Mouse (Mus musculus) thymus, adult 2 months (tissue): ENCODE results near the gene Taf8. TPM values are rescaled to one million over a fixed set of nuclear protein-coding genes. Genes with fewer than 3 reads are reported as not detected.
A peak's percentile ranks its signal among the peaks of the same experiment; 100 is the strongest.

ENCODE experiments used
- DNase-seq: peaks from one replicate; pipeline ENCODE4 v3.0.0; 2021
- H3K27ac ChIP-seq: fragments of 200-500 bp; 2 replicates; pipeline ENCODE4 v1.5.1; 2012; ENCODE audit warnings: low read length, control low read depth; ENCODE audit not compliant: control insufficient read depth, insufficient read depth
- H3K27me3 ChIP-seq: fragments of 200-500 bp; 2 replicates; pipeline ENCODE4 v1.6.1; 2012; ENCODE audit warnings: mild to moderate bottlenecking, low read length, moderate library complexity, mixed read lengths; ENCODE audit not compliant: control insufficient read depth, insufficient read depth
- H3K36me3 ChIP-seq: fragments of 200-500 bp; 2 replicates; pipeline ENCODE4 v1.6.1; 2012; ENCODE audit warnings: mild to moderate bottlenecking, low read length, moderate library complexity; ENCODE audit not compliant: control insufficient read depth, insufficient read depth
- H3K4me1 ChIP-seq: fragments of 200-500 bp; replicated peaks from 2 replicates; pipeline ENCODE4 v1.6.1; 2012; ENCODE audit warnings: low read length; ENCODE audit not compliant: control insufficient read depth, insufficient read depth
- H3K4me3 ChIP-seq: fragments of 200-500 bp; 2 replicates; pipeline ENCODE4 v1.5.1; 2012; ENCODE audit warnings: mild to moderate bottlenecking, low read length, control low read depth, moderate library complexity; ENCODE audit not compliant: control insufficient read depth, insufficient read depth
- CTCF ChIP-seq: fragments of 200-500 bp; IDR thresholded peaks from 2 replicates; pipeline ENCODE4 v1.5.1; 2012; ENCODE audit warnings: mild to moderate bottlenecking, control low read depth, low read length, moderate library complexity, borderline replicate concordance; ENCODE audit not compliant: control insufficient read depth, poor library complexity, insufficient read depth; ENCODE audit errors: extremely low read depth
- POLR2A ChIP-seq: fragments of 200-500 bp; IDR thresholded peaks from 2 replicates; pipeline ENCODE4 v1.6.1; 2012; ENCODE audit warnings: mild to moderate bottlenecking, low read length, control low read depth, moderate library complexity; ENCODE audit not compliant: control insufficient read depth, poor library complexity, insufficient read depth; ENCODE audit errors: extremely low read depth
- WGBS: fragments of 180-500 bp; shearing (Covaris S2); methylation state at CpG from one replicate; pipeline ENCODE4 v1.1.7; 2018; 5-methylcytosine and 5-hydroxymethylcytosine counted together
- polyA plus RNA-seq: library from polyadenylated mRNA; depleted of rRNA; stranded (reverse); fragments of >200 nt; gene quantifications from 2 replicates; pipeline ENCODE4 v1.2.3, GENCODE M21; 2012; rRNA removed

Taf8 gene
- polyA plus RNA-seq, result 68.2 and 74.3 TPM in 2 replicates

GRCm38 (mm10) chr17:47501946-47502706 lies at the start of gene Taf8:
Gene Taf8 (minus strand): TSS chr17:47502292.
- 1% methylated on average over 40 of the region's 40 CpGs for WGBS
- peak; percentile 93 for DNase-seq
- peaks cover 16% of the 10 kb centered on the region for H3K4me1 ChIP-seq
- no peaks in the 10 kb centered on the region for H3K27me3 ChIP-seq
- TF ChIP-seq POLR2A, result 0 out of 2 replicates have a peak, but pooled peaks have one; percentile 61
- 0 out of 2 replicates have a peak, but pooled peaks have one; percentile 40 for TF ChIP-seq CTCF
- peak within 1 kb of the TSS; percentile 58; the same call in 1 of the 2 replicates for H3K27ac ChIP-seq
- H3K36me3 ChIP-seq, result peaks cover 19% of the 10 kb centered on the region
- H3K4me3 ChIP-seq, result peak within 1 kb of the TSS; percentile 71

GRCm38 (mm10) chr17:47551049-47551448 lies 49.0 kb upstream of the Taf8 start:
- Histone ChIP-seq H3K4me1 (peaks cover 45% of the 10 kb centered on the region), H3K36me3 (peaks cover 22% of the 10 kb centered on the region), H3K4me3 (no peak overlapping the region), H3K27me3 (no peaks in the 10 kb centered on the region), H3K27ac (no peak overlapping the region)
- WGBS, result 94% methylated on average over 7 of the region's 7 CpGs
- TF ChIP-seq CTCF (no peak), POLR2A (no peak)
- DNase-seq, result no peak

- WGBS, result 93% methylated on average over 17 of the region's 17 CpGs
- TF ChIP-seq CTCF, result no peak
- TF ChIP-seq POLR2A, result 0 out of 2 replicates have a peak, but pooled peaks have one; percentile 16
- H3K27me3 ChIP-seq, result no peaks in the 10 kb centered on the region
- no peak overlapping the region for H3K27ac ChIP-seq
- H3K4me1 ChIP-seq, result peaks cover 58% of the 10 kb centered on the region
- H3K36me3 ChIP-seq, result peaks cover 36% of the 10 kb centered on the region
- no peak for DNase-seq
- H3K4me3 ChIP-seq, result no peak overlapping the region
Observed at GRCm38 (mm10) chr17:47545861-47546331, 43.8 kb upstream of the Taf8 start.

GRCm38 (mm10) chr17:47545154-47545553 lies 43.1 kb upstream of the Taf8 start:
- no peak for DNase-seq
- TF ChIP-seq CTCF, result no peak
- TF ChIP-seq POLR2A, result no peak
- 90% methylated on average over 12 of the region's 12 CpGs for WGBS

GRCm38 (mm10) chr17:47543051-47543650 lies 41.1 kb upstream of the Taf8 start:
- DNase-seq, result peak; percentile 55
- WGBS, result 13% methylated on average over 7 of the region's 7 CpGs
- Histone ChIP-seq H3K4me3 (no peak overlapping the region; the same call in 1 of the 2 replicates), H3K27me3 (no peaks in the 10 kb centered on the region), H3K36me3 (peaks cover 41% of the 10 kb centered on the region), H3K27ac (peak overlapping the region; percentile 82), H3K4me1 (peaks cover 67% of the 10 kb centered on the region)
- TF ChIP-seq CTCF, result no peak
- 0 out of 2 replicates have a peak, but pooled peaks have one; percentile 2 for TF ChIP-seq POLR2A

More at GRCm38 (mm10) chr17:47545154-47545553, 43.1 kb upstream of the Taf8 start:
- peaks cover 62% of the 10 kb centered on the region for H3K4me1 ChIP-seq
- no peak overlapping the region for H3K4me3 ChIP-seq
- peaks cover 36% of the 10 kb centered on the region for H3K36me3 ChIP-seq
- H3K27ac ChIP-seq, result peak overlapping the region; percentile 14; the same call in 1 of the 2 replicates
- H3K27me3 ChIP-seq, result no peaks in the 10 kb centered on the region

DNA sequence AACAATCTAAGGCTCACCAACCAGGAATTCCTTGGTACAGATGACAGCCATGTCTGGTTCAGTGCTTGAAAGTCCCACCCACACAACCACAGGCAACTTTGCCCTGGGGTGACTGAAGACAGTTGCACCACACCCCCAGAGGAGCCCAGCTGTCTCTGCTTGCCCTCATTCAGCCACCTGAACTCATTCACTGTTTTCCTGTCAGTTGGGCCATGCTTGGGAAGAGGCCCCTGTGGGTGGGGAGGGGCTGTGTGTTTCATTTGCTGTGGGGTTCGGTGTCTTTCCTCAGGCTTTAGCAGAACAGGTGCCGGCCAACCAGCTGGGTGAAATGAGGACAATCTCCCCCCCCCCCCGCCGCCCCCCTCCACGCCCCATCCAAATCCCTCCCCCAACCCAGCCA lies 40.0 kb upstream of the Taf8 start:
- H3K27me3 ChIP-seq, result no peaks in the 10 kb centered on the region
- DNase-seq, result peak; percentile 89
- TF ChIP-seq POLR2A, result no peak
- TF ChIP-seq CTCF, result no peak

More for the DNA sequence above, 40.0 kb upstream of the Taf8 start:
- 10% methylated on average over 5 of the region's 5 CpGs for WGBS
- peaks cover 70% of the 10 kb centered on the region for H3K4me1 ChIP-seq
- H3K27ac ChIP-seq, result peak overlapping the region; percentile 82
- no peak overlapping the region for H3K4me3 ChIP-seq
- peaks cover 49% of the 10 kb centered on the region for H3K36me3 ChIP-seq
